Mouse (Mus musculus) lung, embryonic 14.5 days (tissue): ENCODE data around the gene Cotl1. TPM values are rescaled to one million over a fixed set of nuclear protein-coding genes. Genes with fewer than 3 reads are reported as not detected.

ENCODE experiments used
- ATAC-seq: fragments of 200-750 bp; cut with Nextera tagmentation; 2 replicates; pipeline ENCODE4 v1.8.0; 2017; ENCODE audit warnings: mild to moderate bottlenecking, moderate TSS enrichment, moderate library complexity; ENCODE audit not compliant: insufficient read depth
- DNase-seq: peaks from one replicate; pipeline ENCODE4 v3.0.0-alpha.2; 2015
- H3K27ac ChIP-seq: fragments of 300-500 bp; sonication (generic); 2 replicates; pipeline ENCODE4 v1.5.1; 2014; ENCODE audit warnings: low read depth, mild to moderate bottlenecking, moderate library complexity
- H3K27me3 ChIP-seq: fragments of 300-500 bp; sonication (generic); 2 replicates; pipeline ENCODE4 v1.6.1; 2014; ENCODE audit warnings: low read length, control low read depth; ENCODE audit not compliant: insufficient read depth
- H3K36me3 ChIP-seq: fragments of 300-500 bp; sonication (generic); 2 replicates; pipeline ENCODE4 v1.6.1; 2014; ENCODE audit warnings: control low read depth; ENCODE audit not compliant: insufficient read depth
- H3K4me1 ChIP-seq: fragments of 300-500 bp; sonication (generic); 2 replicates; pipeline ENCODE4 v1.6.1; 2014; ENCODE audit warnings: antibody characterized with exemption, control low read depth; ENCODE audit not compliant: insufficient read depth
- H3K4me2 ChIP-seq: fragments of 300-500 bp; sonication (generic); 2 replicates; pipeline ENCODE4 v1.6.1; 2014; ENCODE audit warnings: mild to moderate bottlenecking
- H3K4me3 ChIP-seq: fragments of 300-500 bp; sonication (generic); 2 replicates; pipeline ENCODE4 v1.5.1; 2014; ENCODE audit warnings: low read depth, low read length
- H3K9ac ChIP-seq: fragments of 300-500 bp; sonication (generic); 2 replicates; pipeline ENCODE4 v1.6.1; 2014
- H3K9me3 ChIP-seq: fragments of 300-500 bp; sonication (generic); 2 replicates; pipeline ENCODE4 v1.6.1; 2016; ENCODE audit warnings: low read depth, low read length, control low read depth
- CTCF ChIP-seq: IDR thresholded peaks from 2 replicates; pipeline ENCODE4 v1.5.1; 2016; ENCODE audit warnings: antibody characterized with exemption, low read depth
- WGBS: fragments of 180-500 bp; shearing (Covaris S2); extraction: QIAGEN DNeasy Blood & Tissue Kit; methylation state at CpG from one replicate; pipeline ENCODE4 v1.1.7; 2014; 5-methylcytosine and 5-hydroxymethylcytosine counted together
- polyA plus RNA-seq: library from polyadenylated mRNA; unstranded; fragments of >200 nt; fragmentation: Nextera tagmentation; extraction: Ambion mirVana; gene quantifications from 2 replicates; pipeline ENCODE4 v1.2.1, GENCODE M21; 2014

Cotl1 gene
- polyA plus RNA-seq, 1 experiment from 2014 or later = 201 TPM

DNA sequence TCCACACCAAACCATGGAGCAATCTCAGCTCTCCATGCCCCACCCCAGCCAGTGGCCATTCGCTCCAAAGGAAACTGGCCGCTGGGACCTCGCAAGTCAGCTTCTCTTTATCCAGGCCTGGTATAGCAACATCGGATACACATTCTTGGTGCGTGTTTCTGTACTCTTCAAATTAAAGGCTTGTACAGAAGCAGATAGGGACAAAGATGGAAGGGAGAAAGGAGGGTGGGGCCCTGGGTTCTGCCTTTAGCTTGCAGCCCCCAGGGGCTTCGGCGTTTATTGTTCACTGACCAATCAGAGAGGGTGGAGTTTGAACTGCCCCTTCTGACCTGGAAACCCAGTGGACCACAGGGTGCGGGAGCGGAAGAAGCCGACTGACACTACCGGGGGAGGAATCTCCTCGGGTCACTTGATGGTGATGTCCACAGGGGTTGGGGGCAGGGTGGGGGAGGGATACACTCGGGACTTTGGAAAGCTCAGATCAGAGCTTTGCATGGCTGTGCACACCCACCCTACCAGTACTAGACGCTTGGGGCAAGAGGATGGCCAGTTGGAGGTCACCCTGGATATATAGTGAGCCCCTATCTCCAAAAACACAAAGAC, 824 bp downstream of the Cotl1 start:
- Histone ChIP-seq H3K4me1 (peaks cover 20% of the 10 kb centered on the region), H3K4me3 (peak overlapping the region; percentile 69), H3K36me3 (0 out of 2 replicates have a peak, but pooled peaks cover 3% of the 10 kb centered on the region), H3K27me3 (no peaks in the 10 kb centered on the region), H3K9me3 (no peaks in the 10 kb centered on the region), H3K27ac (peak overlapping the region; percentile 33; the same call in 1 of the 2 replicates), H3K9ac (peak overlapping the region; percentile 75), H3K4me2 (peak overlapping the region; percentile 98)
- DNase-seq (peak; percentile 38), ATAC-seq (peak; percentile 15; the same call in 1 of the 2 replicates)
- 17% methylated on average over 14 of the region's 14 CpGs for WGBS
- TF ChIP-seq CTCF = no peak

DNA sequence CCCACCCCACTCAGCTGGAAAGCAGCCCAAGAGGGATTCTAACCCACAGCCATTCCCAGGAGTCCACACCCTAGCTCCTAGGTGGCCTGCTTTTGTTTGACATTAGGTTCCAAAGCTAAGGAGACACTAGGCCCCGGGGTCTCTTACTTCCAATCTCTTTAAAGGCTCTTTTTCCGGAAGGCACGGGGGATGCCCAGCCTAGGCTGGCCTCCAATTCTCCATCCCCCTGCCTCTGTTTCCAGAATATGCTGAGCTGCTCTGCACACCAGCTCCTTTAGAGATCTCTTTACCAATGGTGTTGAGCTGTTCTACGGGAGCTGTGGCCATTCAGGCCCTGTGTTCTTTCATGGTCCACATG, 1.4 kb downstream of the Cotl1 start:
- 0 out of 2 replicates have a peak, but pooled peaks cover 3% of the 10 kb centered on the region for H3K36me3 ChIP-seq

GRCm38 (mm10) chr8:119838100-119838982, 2.0 kb downstream of the Cotl1 start:
- Histone ChIP-seq H3K9me3 (no peaks in the 10 kb centered on the region), H3K27ac (peak overlapping the region; percentile 66; the same call in 1 of the 2 replicates), H3K4me2 (peak overlapping the region; percentile 98), H3K36me3 (0 out of 2 replicates have a peak, but pooled peaks cover 3% of the 10 kb centered on the region), H3K27me3 (no peaks in the 10 kb centered on the region), H3K4me1 (peaks cover 24% of the 10 kb centered on the region), H3K4me3 (peak overlapping the region; percentile 69), H3K9ac (peak overlapping the region; percentile 75)
- ATAC-seq = no peak
- peak; percentile 35 for DNase-seq
- 61% methylated on average over 19 of the region's 19 CpGs for WGBS
- no peak for TF ChIP-seq CTCF

More for the DNA sequence above, 1.4 kb downstream of the Cotl1 start:
- Histone ChIP-seq H3K4me3 (peak overlapping the region; percentile 69), H3K4me1 (peaks cover 20% of the 10 kb centered on the region), H3K27me3 (no peaks in the 10 kb centered on the region), H3K27ac (peak overlapping the region; percentile 33; the same call in 1 of the 2 replicates), H3K4me2 (peak overlapping the region; percentile 98), H3K9ac (peak overlapping the region; percentile 75), H3K9me3 (no peaks in the 10 kb centered on the region)
- DNase-seq = no peak
- WGBS = 71% methylated on average over 4 of the region's 4 CpGs
- ATAC-seq = no peak
- no peak for TF ChIP-seq CTCF

- Histone ChIP-seq H3K27ac (peak overlapping the region; percentile 66; the same call in 1 of the 2 replicates), H3K36me3 (0 out of 2 replicates have a peak, but pooled peaks cover 3% of the 10 kb centered on the region), H3K4me2 (peak overlapping the region; percentile 98), H3K4me3 (peak overlapping the region; percentile 8), H3K9me3 (no peaks in the 10 kb centered on the region), H3K4me1 (peaks cover 30% of the 10 kb centered on the region), H3K27me3 (no peaks in the 10 kb centered on the region), H3K9ac (peak overlapping the region; percentile 44)
- ATAC-seq = no peak
- DNase-seq = peak; percentile 62
- TF ChIP-seq CTCF = peak; percentile 19; the same call in 1 of the 2 replicates
- 34% methylated on average over 10 of the region's 10 CpGs for WGBS
These were observed 2.7 kb downstream of the Cotl1 start for GRCm38 (mm10) chr8:119837553-119838071.

- Histone ChIP-seq H3K9me3 (no peaks in the 10 kb centered on the region), H3K4me2 (no peak overlapping the region), H3K27me3 (no peaks in the 10 kb centered on the region), H3K9ac (no peak overlapping the region), H3K36me3 (0 out of 2 replicates have a peak, but pooled peaks cover 3% of the 10 kb centered on the region), H3K27ac (no peak overlapping the region), H3K4me3 (no peak overlapping the region), H3K4me1 (peaks cover 38% of the 10 kb centered on the region)
- WGBS = 84% methylated on average over 4 of the region's 4 CpGs
- ATAC-seq (no peak), DNase-seq (no peak)
- no peak for TF ChIP-seq CTCF
These were observed 3.5 kb downstream of the Cotl1 start for GRCm38 (mm10) chr8:119836831-119837230.

GRCm38 (mm10) chr8:119835270-119835669, 5.1 kb downstream of the Cotl1 start:
- H3K27ac ChIP-seq = no peak overlapping the region
- WGBS = 83% methylated on average over 5 of the region's 5 CpGs
- H3K4me2 ChIP-seq = no peak overlapping the region
- H3K9me3 ChIP-seq = no peaks in the 10 kb centered on the region
- no peak for DNase-seq
- no peak overlapping the region for H3K9ac ChIP-seq
- peaks cover 51% of the 10 kb centered on the region for H3K4me1 ChIP-seq
- no peak for TF ChIP-seq CTCF
- H3K4me3 ChIP-seq = no peak overlapping the region
- no peak for ATAC-seq
- 0 out of 2 replicates have a peak, but pooled peaks cover 3% of the 10 kb centered on the region for H3K36me3 ChIP-seq
- H3K27me3 ChIP-seq = no peaks in the 10 kb centered on the region
